Mouse (Mus musculus): Measurements from ENCODE around the gene Hist1h3g. TPM values are rescaled to one million over a fixed set of nuclear protein-coding genes. Genes with fewer than 3 reads are reported as not detected.
"Not testable (repeated sequence)": the region's sequence is repeated elsewhere in the genome, so short reads cannot be mapped to it uniquely, and the experiment has no call there.

Gene Hist1h3g
- polyA plus RNA-seq, 1 experiment from 2014 or later = 7.7 TPM

DNA sequence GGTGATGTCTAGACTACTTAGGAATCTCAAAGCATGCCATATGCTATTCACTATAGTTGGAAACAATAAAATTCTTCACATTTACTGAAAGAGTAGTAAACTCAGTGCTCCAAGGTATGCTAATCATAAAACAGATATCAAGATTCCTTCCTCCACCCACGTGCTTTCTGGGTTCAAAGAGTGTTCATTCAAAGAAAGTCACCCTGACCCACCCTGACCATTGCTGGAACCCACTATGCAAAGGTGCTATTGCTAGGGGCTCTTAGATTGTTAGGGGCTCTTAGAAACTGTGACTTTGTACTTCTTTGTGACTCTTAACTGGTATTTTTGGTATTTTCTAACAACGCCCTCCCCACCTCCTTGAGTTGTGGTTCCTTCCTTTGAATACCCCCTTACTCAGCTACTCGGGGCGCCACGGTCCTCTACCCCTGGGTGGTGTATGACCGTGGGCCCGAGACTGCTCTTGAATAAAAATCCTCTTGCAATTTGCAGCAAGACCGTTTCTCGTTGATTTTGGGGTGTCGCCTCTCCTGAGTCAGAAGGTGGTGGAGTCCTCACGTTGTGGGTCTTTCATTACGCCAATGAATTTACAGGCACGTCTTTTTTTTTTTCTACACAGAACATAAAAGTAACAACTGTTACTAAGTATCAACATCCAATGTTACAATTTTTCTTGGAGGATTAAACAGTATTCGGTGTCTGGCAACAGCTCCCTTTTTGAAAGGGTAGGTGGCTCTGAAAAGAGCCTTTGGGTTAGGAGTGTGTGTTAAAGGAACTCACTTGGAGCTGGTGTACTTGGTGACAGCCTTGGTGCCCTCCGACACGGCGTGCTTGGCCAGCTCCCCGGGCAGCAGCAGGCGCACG is 38.0 kb downstream of the Hist1h3g start:
- peak overlapping the region; percentile 61 for H3K4me3 ChIP-seq
- WGBS = 12% methylated on average over 20 of the region's 20 CpGs
- H3K36me3 ChIP-seq (replicated peaks); H3K9me3 ChIP-seq; H3K27me3 ChIP-seq (replicated peaks; ENCODE audit: low read depth, poor library complexity, severe bottlenecking): not testable (repeated sequence)
- peaks cover 26% of the 10 kb centered on the region for H3K4me1 ChIP-seq
- peak; percentile 41 for DNase-seq (ENCODE audit: low spot score)
- peak overlapping the region; percentile 92 for H3K27ac ChIP-seq (replicated peaks)

DNA sequence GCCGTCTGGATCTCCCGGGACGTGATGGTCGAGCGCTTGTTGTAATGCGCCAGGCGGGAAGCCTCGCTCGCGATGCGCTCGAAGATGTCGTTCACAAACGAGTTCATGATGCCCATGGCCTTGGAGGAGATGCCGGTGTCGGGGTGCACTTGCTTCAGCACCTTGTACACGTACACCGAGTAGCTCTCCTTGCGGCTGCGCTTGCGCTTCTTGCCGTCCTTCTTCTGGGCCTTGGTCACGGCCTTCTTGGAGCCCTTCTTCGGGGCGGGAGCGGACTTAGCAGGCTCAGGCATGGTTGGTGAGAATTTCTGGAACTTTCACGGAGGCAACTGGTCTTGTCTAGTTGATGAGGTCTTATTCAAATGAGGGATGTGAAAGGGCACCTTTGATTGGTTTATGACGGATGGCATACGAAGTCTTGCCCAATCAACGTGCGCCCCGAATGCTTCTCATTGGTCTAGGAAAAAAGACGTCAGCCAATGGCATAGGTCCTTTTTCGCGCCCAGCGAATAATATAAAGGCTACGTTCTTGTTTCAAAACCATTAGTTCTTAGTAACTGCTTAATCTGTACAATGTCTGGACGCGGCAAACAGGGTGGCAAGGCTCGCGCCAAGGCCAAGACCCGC is 38.8 kb downstream of the Hist1h3g start, which contains the start of the genes Hist1h2bf and Hist1h2ad:
Gene Hist1h2bf (minus strand): TSS at position 299 of the 627 bp plus-strand sequence.
Gene Hist1h2ad (plus strand): TSS at position 484 of the 627 bp plus-strand sequence.
- H3K27me3 ChIP-seq (replicated peaks; ENCODE audit: low read depth, poor library complexity, severe bottlenecking); H3K9me3 ChIP-seq; H3K36me3 ChIP-seq (replicated peaks): not testable (repeated sequence)
- WGBS = under 1% methylated on average over 42 of the region's 42 CpGs
- peak within 1 kb of the TSS; percentile 92 for H3K27ac ChIP-seq (replicated peaks)
- DNase-seq (ENCODE audit: low spot score) = peak; percentile 89
- peak within 1 kb of the TSS; percentile 66 for H3K4me3 ChIP-seq
- peaks cover 26% of the 10 kb centered on the region for H3K4me1 ChIP-seq

DNA sequence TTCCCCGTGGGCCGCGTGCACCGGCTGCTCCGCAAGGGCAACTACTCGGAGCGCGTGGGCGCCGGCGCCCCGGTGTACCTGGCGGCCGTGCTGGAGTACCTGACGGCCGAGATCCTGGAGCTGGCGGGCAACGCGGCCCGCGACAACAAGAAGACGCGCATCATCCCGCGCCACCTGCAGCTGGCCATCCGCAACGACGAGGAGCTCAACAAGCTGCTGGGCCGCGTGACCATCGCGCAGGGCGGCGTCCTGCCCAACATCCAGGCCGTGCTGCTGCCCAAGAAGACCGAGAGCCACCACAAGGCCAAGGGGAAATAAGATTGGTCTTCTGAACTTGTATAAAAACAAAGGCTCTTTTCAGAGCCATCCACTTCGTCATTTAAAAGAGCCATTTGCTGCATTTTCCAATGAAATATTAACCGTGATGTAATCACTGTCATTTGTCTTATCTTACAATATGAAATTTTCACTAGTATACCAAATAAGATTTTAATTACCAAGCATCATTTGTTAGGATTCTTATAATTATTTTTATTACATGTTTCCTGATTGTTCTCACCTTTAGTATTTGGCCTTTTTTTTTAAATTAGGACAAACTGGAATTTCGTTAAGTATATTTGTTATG is 39.4 kb downstream of the Hist1h3g start:
- under 1% methylated on average over 15 of the region's 39 CpGs for WGBS
- not testable (repeated sequence) for H3K36me3 ChIP-seq (replicated peaks); DNase-seq (ENCODE audit: low spot score); H3K9me3 ChIP-seq; H3K27me3 ChIP-seq (replicated peaks; ENCODE audit: low read depth, poor library complexity, severe bottlenecking)
- Histone ChIP-seq H3K4me3 (peak overlapping the region; percentile 66), H3K4me1 (peaks cover 26% of the 10 kb centered on the region), H3K27ac (replicated peaks) (peak overlapping the region; percentile 92)

DNA sequence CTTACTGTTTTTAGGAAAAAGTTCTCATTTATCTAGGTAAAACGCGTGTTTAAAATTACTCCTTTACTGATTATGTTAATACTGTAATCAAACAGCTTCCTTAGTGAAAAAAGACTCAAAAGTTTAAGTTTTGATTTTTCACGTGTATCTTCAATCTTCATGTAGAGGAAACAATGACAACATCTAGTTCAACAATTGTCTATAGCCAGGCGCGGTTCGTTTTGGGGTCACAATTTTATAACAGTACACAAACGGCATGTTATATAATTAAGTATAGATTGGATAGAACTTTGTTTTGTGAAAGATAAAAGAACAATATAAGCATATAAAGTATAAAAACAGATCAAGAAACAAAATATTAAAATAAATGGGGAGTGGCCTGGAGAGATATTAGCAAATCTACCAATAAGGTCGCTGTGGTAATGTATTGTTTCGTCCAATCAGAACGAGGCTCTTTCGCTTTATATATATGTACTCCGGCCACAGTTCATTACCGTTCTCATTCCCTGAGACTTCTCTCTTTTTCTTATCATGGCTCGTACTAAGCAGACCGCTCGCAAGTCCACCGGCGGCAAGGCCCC is 40.1 kb downstream of the Hist1h3g start, which contains the start of gene Hist1h3d:
Gene Hist1h3d (plus strand): TSS at position 493 of the 581 bp plus-strand sequence.
- Histone ChIP-seq H3K4me3 (peak within 1 kb of the TSS; percentile 66), H3K4me1 (peaks cover 26% of the 10 kb centered on the region), H3K9me3 (no peaks in the 10 kb centered on the region), H3K27me3 (replicated peaks; ENCODE audit: low read depth, poor library complexity, severe bottlenecking) (no peaks in the 10 kb centered on the region), H3K27ac (replicated peaks) (peak within 1 kb of the TSS; percentile 94), H3K36me3 (replicated peaks) (no peaks in the 10 kb centered on the region)
- under 1% methylated on average over 18 of the region's 18 CpGs for WGBS
- DNase-seq (ENCODE audit: low spot score) = peak; percentile 66

DNA sequence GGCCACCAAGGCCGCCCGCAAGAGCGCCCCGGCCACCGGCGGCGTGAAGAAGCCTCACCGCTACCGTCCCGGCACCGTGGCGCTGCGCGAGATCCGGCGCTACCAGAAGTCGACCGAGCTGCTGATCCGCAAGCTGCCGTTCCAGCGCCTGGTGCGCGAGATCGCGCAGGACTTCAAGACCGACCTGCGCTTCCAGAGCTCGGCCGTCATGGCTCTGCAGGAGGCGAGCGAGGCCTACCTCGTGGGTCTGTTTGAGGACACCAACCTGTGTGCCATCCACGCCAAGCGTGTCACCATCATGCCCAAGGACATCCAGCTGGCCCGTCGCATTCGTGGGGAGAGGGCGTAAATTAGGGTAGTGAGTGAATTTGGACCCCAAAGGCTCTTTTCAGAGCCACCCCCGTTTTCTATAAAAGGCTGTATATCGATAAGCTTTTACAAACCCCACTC is 40.7 kb downstream of the Hist1h3g start:
- DNase-seq (ENCODE audit: low spot score) = peak; percentile 49

DNA sequence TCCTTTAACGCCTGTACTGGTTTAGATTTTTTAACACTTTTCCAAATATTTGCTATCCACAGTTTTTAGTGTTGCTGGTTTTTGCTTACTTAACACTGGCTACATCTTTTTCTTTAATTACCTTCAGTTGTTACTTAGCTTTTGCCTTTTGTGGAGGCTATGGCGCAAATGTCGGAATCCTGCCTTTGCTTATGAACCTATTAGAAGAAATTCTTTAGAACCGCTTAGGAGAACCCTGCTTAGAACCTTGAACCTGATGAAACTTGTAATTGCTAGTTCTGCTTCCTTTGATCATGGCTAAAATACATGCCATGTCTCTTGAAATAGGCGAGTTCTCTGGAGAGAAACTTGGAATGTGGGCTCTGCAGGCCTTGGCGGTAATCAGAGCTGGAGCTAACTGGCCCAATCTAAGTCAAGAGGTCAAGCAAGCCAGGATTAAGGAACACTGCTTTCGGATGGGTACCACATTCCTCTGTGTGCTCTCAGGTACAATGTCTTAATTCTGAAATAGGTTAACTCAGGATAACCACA is 41.2 kb downstream of the Hist1h3g start:
- Histone ChIP-seq H3K27ac (replicated peaks) (peak overlapping the region; percentile 94), H3K36me3 (replicated peaks) (no peaks in the 10 kb centered on the region), H3K4me1 (peaks cover 31% of the 10 kb centered on the region), H3K27me3 (replicated peaks; ENCODE audit: low read depth, poor library complexity, severe bottlenecking) (no peaks in the 10 kb centered on the region), H3K4me3 (peak overlapping the region; percentile 66), H3K9me3 (no peaks in the 10 kb centered on the region)
- DNase-seq (ENCODE audit: low spot score) = peak; percentile 59
- 4% methylated on average over 7 of the region's 7 CpGs for WGBS

More for the DNA sequence above, 40.7 kb downstream of the Hist1h3g start:
- not testable (repeated sequence) for H3K27me3 ChIP-seq (replicated peaks; ENCODE audit: low read depth, poor library complexity, severe bottlenecking); H3K9me3 ChIP-seq; H3K36me3 ChIP-seq (replicated peaks)
- peak overlapping the region; percentile 66 for H3K4me3 ChIP-seq
- H3K4me1 ChIP-seq = peaks cover 29% of the 10 kb centered on the region
- under 1% methylated on average over 17 of the region's 40 CpGs for WGBS
- peak overlapping the region; percentile 94 for H3K27ac ChIP-seq (replicated peaks)

DNA sequence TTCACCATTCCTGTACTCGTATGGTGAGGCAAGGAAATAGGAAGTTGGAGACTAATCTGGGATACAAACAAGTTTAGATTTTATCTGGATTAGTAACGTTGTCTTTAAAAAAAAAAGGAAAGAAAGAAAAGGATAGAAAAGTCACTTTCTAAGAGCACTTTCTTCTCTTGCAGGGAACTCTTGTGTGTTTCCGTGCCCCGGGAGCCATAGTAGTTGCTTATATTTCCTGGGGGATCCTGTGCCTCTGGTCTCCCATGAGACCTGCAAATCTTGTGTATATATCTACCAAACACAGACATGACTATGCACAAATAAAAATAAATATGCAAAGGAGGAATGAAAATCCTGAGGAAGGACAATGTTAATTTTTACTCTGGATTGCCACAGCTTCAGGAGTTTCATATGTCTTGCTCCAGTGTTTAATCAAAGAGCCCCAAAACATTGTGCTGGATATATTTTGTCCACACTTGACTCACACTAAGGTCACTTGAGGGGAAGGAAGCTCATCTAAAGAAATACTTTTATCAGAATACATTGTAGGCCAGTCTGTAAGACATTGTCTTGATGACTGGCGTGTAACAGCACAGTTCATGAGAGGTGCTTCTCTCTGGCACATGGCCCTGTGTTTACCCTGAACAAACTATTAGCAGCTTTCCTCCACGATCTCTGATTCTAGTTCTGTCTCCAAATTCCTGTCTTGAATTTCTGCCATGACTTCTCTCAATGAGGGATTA is 41.9 kb downstream of the Hist1h3g start:
- DNase-seq (ENCODE audit: low spot score) = peak; percentile 31
- no peaks in the 10 kb centered on the region for H3K36me3 ChIP-seq (replicated peaks)
- WGBS = 48% methylated on average over 6 of the region's 6 CpGs
- peak overlapping the region; percentile 94 for H3K27ac ChIP-seq (replicated peaks)
- no peaks in the 10 kb centered on the region for H3K27me3 ChIP-seq (replicated peaks; ENCODE audit: low read depth, poor library complexity, severe bottlenecking)
- H3K9me3 ChIP-seq = no peaks in the 10 kb centered on the region
- peak overlapping the region; percentile 66 for H3K4me3 ChIP-seq
- H3K4me1 ChIP-seq = peaks cover 31% of the 10 kb centered on the region

DNA sequence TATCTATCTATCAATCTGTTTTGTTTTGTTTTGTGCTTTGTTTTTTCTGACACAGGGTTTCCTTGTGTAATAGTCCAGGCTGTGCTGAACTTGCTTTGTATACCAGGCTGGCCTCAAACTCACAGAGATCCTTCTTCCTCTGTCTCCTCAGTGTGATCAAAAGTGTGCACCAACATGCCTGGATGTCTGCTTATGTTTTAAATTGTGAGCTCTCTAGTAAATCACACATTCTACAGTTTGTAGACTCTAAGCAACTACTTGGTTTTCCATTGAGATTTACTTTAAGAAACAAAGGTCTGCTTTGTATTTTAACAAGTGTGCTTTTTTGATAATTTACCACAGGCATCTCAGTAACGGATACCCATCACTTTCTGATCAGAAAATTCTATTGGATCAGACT is 42.6 kb downstream of the Hist1h3g start:
- Histone ChIP-seq H3K36me3 (replicated peaks) (no peaks in the 10 kb centered on the region), H3K4me3 (peak overlapping the region; percentile 66; the same call in 1 of the 2 replicates), H3K4me1 (peaks cover 29% of the 10 kb centered on the region), H3K27me3 (replicated peaks; ENCODE audit: low read depth, poor library complexity, severe bottlenecking) (no peaks in the 10 kb centered on the region), H3K27ac (replicated peaks) (peak overlapping the region; percentile 94), H3K9me3 (no peaks in the 10 kb centered on the region)
- 85% methylated on average over 1 of the region's 1 CpGs for WGBS
- no peak for DNase-seq (ENCODE audit: low spot score)

DNA sequence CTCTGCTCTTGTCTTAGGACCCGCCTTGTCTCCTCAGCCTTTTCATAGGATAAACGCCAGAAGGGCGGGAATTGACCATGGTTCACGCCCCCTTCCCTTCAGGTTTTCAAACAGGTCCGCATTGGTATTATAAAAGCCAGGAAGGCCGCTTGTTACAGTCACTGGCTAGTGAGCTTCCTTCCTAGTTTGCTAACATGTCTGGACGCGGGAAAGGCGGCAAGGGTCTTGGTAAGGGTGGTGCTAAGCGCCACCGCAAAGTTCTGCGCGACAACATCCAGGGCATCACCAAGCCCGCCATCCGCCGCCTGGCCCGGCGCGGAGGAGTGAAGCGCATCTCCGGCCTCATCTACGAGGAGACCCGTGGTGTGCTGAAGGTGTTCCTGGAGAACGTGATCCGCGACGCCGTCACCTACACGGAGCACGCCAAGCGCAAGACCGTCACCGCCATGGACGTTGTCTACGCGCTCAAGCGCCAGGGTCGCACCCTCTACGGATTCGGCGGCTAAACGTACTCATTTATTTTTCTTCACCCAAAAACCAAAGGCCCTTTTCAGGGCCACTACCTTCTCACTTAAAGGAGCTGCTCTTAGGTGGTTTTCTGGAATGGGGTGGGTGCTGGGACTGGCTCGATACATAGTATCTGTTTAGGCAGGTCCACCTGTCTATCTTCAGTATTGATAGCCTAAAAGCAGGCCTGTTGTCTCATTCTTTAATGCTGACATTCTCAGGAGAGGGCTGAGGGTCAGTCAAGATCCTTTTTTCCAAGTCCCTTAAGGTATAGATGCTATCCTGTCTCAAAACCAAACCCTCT is 46.4 kb downstream of the Hist1h3g start, which contains the start of gene Hist1h4d:
Gene Hist1h4d (plus strand): TSS at position 191 of the 811 bp plus-strand sequence.
- peaks cover 37% of the 10 kb centered on the region for H3K4me1 ChIP-seq
- under 1% methylated on average over 43 of the region's 43 CpGs for WGBS
- H3K27me3 ChIP-seq (replicated peaks; ENCODE audit: low read depth, poor library complexity, severe bottlenecking) = no peaks in the 10 kb centered on the region
- no peaks in the 10 kb centered on the region for H3K9me3 ChIP-seq
- H3K36me3 ChIP-seq (replicated peaks) = no peaks in the 10 kb centered on the region
- H3K27ac ChIP-seq (replicated peaks) = peak within 1 kb of the TSS; percentile 94
- peak; percentile 93 for DNase-seq (ENCODE audit: low spot score)
- H3K4me3 ChIP-seq = peak within 1 kb of the TSS; percentile 65

DNA sequence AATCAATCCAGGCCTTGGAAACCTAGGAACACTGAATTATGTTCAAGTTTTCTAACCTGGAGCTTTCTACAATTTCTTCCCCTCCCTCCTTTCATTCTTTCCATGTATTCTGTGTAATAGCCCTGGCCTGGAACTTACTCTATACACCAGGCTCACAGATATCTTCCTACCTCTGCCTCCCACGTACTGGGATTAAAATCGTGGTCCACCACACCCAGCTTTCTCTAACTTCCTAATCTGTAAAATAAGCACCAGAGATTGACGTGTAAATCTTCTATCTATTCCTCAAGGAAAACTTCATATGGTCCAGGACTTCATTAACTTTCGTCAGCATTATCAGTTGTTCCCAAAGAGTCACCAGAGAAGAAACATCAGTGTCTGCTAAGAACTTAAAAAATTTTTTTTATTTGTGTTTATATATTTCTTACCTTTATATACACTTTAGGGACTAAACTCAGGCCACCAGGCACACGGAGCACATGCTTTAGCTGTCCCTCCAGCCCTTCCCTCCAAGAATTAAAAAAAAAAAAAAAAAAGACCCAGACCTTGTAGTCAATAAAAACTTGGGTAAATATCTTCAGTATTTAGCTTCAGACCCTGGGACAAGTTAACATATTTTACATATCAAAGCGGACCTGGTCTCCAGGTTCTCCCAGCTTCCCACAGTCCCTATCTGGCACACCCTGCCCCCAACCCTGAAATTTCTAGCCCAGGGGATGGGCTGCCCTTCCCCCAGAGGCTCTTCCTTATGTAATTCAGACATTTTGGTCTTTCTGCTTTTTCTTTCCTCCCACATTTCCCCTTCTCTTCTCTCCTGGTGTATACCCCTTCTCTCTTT is 47.2 kb downstream of the Hist1h3g start:
- Histone ChIP-seq H3K4me3 (peak overlapping the region; percentile 65), H3K36me3 (replicated peaks) (no peaks in the 10 kb centered on the region), H3K27ac (replicated peaks) (peak overlapping the region; percentile 94), H3K4me1 (peaks cover 35% of the 10 kb centered on the region), H3K27me3 (replicated peaks; ENCODE audit: low read depth, poor library complexity, severe bottlenecking) (no peaks in the 10 kb centered on the region), H3K9me3 (no peaks in the 10 kb centered on the region)
- 5% methylated on average over 6 of the region's 6 CpGs for WGBS
- peak; percentile 59 for DNase-seq (ENCODE audit: low spot score)
